Mouse (Mus musculus) forebrain, embryonic 13.5 days (tissue): Measurements from ENCODE around the gene Ppcs. TPM values are rescaled to one million over a fixed set of nuclear protein-coding genes. Genes with fewer than 3 reads are reported as not detected.
A peak's percentile ranks its signal among the peaks of the same experiment; 100 is the strongest.

Experiments used
- ATAC-seq: fragments of 200-750 bp; cut with Nextera tagmentation; 2 replicates; pipeline ENCODE4 v1.8.0; 2017
- H3K27ac ChIP-seq: fragments of 300-500 bp; sonication (generic); 2 replicates; pipeline ENCODE4 v1.5.1; 2015; ENCODE audit warnings: inconsistent platforms, mild to moderate bottlenecking, moderate library complexity
- H3K27me3 ChIP-seq: fragments of 300-500 bp; sonication (generic); 2 replicates; pipeline ENCODE4 v1.6.1; 2015; ENCODE audit warnings: mild to moderate bottlenecking, inconsistent platforms
- H3K36me3 ChIP-seq: fragments of 300-500 bp; sonication (generic); 2 replicates; pipeline ENCODE4 v1.6.1; 2015; ENCODE audit warnings: mild to moderate bottlenecking, inconsistent platforms; ENCODE audit not compliant: poor library complexity, severe bottlenecking
- H3K4me1 ChIP-seq: fragments of 300-500 bp; sonication (generic); 2 replicates; pipeline ENCODE4 v1.6.1; 2015; ENCODE audit warnings: inconsistent platforms
- H3K4me2 ChIP-seq: fragments of 300-500 bp; sonication (generic); 2 replicates; pipeline ENCODE4 v1.6.1; 2015; ENCODE audit warnings: inconsistent platforms, mild to moderate bottlenecking, moderate library complexity
- H3K4me3 ChIP-seq: fragments of 300-500 bp; sonication (generic); 2 replicates; pipeline ENCODE4 v1.5.1; 2015; ENCODE audit warnings: mild to moderate bottlenecking, inconsistent platforms
- H3K9ac ChIP-seq: fragments of 300-500 bp; sonication (generic); 2 replicates; pipeline ENCODE4 v1.6.1; 2015; ENCODE audit warnings: mild to moderate bottlenecking, inconsistent platforms
- H3K9me3 ChIP-seq: fragments of 300-500 bp; sonication (generic); replicated peaks from 2 replicates; pipeline ENCODE4 v1.6.1; 2016; ENCODE audit warnings: inconsistent platforms
- WGBS: fragments of 180-500 bp; shearing (Covaris S2); methylation state at CpG from one replicate; pipeline ENCODE4 v1.1.7; 2015; 5-methylcytosine and 5-hydroxymethylcytosine counted together
- polyA plus RNA-seq: library from polyadenylated mRNA; unstranded; fragments of >200 nt; fragmentation: Nextera tagmentation; extraction: Ambion mirVana; gene quantifications from 2 replicates; pipeline ENCODE4 v1.2.1, GENCODE M21; 2015

The Ppcs gene
- polyA plus RNA-seq, 1 experiment from 2014 or later: 15.4 TPM

DNA sequence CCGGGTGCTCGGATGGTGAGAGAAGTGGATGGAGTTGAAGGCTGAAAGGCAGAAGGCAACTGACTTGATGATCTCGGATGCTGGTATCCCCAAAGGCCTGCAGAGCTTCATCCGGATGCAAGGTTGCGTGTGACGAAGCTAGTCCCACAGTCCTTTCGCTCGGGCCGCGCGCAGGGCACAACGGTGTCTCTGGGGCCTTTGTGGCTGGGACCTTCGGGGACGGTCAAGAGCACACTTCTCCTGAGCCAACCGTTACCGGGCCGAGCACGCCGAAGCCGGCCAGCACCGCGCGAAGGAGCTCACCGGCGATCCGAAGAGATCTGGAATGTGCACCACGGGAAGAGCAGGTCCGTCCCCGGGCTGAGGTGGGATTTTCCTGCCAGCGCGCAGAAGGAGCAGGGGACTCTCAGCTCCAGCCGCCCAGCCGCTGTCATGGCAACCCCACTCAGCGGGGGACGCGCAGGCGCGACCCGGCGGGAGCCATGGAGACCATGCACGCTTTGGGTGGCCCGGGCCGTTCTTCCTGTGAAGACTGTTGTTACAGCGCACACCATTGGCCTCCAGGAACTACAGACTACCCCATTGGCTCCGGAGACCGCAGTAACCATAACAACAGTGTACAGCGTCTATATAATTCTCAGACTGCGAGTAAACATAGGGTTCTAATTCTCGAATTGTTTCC lies 7.0 kb downstream of the Ppcs start, which contains the start of gene Ccdc30:
TSS of gene Ccdc30 (minus strand) at position 450 of the 682 bp plus-strand sequence.
- H3K27me3 ChIP-seq: no peaks in the 10 kb centered on the region
- no peaks in the 10 kb centered on the region; the same call in 1 of the 2 replicates for H3K36me3 ChIP-seq
- no peaks in the 10 kb centered on the region for H3K9me3 ChIP-seq
- peak within 1 kb of the TSS; percentile 90 for H3K4me2 ChIP-seq
- peak within 1 kb of the TSS; percentile 63 for H3K4me3 ChIP-seq
- peak; percentile 100 for ATAC-seq
- H3K9ac ChIP-seq: peak within 1 kb of the TSS; percentile 75
- H3K27ac ChIP-seq: peak within 1 kb of the TSS; percentile 63
- WGBS: under 1% methylated on average over 49 of the region's 49 CpGs
- peaks cover 21% of the 10 kb centered on the region for H3K4me1 ChIP-seq

DNA sequence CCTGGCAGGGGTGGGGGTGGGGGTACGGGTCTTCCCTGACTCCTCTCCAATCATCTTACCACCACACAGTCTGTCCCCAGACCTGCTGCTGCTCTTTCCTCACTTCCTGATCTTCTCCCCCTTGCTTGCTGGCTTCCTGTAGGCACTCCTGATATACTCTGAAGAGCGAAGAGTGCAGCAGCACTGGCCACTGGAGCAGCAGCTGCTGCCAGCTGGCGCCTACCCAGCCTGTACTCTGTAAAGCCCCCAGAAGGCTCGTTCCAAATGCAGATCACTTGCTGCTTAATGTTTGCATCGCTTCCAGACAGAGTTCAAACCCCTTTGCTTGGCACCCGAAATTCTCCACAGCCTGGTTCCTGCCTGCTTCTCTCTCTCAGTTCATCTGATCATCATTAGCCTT lies 9.4 kb downstream of the Ppcs start:
- H3K27me3 ChIP-seq: no peaks in the 10 kb centered on the region
- 62% methylated on average over 6 of the region's 6 CpGs for WGBS
- ATAC-seq: no peak
- H3K27ac ChIP-seq: peak overlapping the region; percentile 25
- H3K9ac ChIP-seq: peak overlapping the region; percentile 12; the same call in 1 of the 2 replicates
- H3K4me2 ChIP-seq: no peak overlapping the region
- no peaks in the 10 kb centered on the region for H3K9me3 ChIP-seq
- no peak overlapping the region for H3K4me3 ChIP-seq
- peaks cover 21% of the 10 kb centered on the region for H3K4me1 ChIP-seq
- H3K36me3 ChIP-seq: no peaks in the 10 kb centered on the region

DNA sequence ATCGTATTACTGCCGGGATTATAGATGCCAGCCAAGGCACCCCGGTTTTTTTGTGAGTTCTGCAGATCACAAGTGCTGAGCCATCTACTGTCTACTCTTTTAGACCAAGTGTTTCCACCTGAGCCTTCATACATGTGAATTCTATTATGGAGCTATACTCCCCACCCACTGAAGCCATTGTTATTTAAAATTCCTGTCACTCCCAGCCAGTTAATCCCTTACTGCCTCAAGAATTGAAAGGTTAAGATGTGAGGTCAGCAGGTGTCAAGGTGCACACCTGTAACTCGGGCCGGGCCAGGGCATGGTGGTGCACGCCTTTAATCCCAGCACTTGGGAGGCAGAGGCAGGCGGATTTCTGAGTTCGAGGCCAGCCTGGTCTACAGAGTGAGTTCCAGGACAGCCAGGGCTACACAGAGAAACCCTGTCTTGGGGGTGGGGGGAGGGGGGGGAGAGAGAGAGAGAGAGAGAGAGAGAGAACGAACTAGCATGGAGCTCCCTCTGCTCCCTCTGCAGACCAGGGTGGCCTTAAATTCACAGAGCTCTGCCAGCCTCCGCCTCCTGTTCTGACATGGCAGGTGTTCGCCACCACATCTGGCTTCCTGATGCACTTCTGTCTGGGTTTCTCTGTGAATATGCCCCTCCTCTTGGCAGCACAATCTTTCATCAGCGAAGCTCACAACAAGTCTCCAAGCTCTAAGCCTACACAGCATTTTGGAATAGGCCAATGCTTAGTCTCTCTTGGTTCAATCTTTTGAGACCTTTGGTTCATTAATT lies 10.2 kb downstream of the Ppcs start:
- WGBS: 82% methylated on average over 12 of the region's 12 CpGs
- Histone ChIP-seq H3K9ac (no peak overlapping the region), H3K4me3 (no peak overlapping the region), H3K27ac (no peak overlapping the region), H3K36me3 (no peaks in the 10 kb centered on the region), H3K27me3 (no peaks in the 10 kb centered on the region), H3K4me2 (no peak overlapping the region), H3K4me1 (peaks cover 21% of the 10 kb centered on the region), H3K9me3 (no peaks in the 10 kb centered on the region)
- ATAC-seq: no peak

DNA sequence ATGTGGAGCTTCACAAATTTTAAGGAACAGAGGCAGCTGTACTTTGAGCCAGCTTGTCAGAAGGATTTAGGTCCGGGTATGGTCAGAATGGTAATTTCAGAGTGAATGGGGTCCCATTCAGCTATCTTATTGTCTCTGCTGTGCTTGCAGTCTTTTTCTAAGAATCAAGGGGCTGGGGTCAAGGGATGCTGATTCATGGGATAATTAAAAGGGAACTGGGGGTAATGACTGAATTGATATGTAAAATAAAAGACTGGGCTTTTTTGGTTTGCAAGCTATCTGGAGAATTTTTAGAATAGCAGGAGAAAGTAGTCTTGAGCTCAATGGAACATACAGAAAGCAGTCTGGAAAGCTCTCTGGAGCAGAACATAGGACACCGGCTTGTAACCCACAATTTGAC lies 18.8 kb downstream of the Ppcs start:
- WGBS: 56% methylated on average over 2 of the region's 2 CpGs
- Histone ChIP-seq H3K4me1 (no peaks in the 10 kb centered on the region), H3K4me2 (no peak overlapping the region), H3K27me3 (no peaks in the 10 kb centered on the region), H3K36me3 (peaks cover 21% of the 10 kb centered on the region), H3K4me3 (no peak overlapping the region), H3K9me3 (peaks cover 14% of the 10 kb centered on the region), H3K27ac (no peak overlapping the region), H3K9ac (no peak overlapping the region)
- no peak for ATAC-seq

DNA sequence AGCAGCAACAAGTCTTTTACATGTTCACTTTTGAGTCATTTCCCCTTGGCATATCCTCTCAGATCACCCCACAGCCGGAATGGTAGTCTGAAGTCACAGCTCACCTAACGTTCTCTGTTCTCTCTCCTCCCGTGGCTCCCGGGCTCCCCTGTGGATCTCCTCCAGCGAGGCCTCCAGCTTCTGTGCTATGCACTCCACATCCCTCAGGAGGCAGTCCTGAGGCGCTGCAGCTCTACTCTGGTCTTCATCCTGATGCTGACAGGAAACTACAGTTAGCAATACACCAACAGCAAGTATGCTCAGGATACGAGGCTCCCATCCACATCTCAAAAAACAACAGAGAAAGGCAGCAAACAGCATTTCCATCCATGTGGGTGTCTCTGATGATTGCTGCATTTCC lies 21.3 kb downstream of the Ppcs start:
- H3K4me1 ChIP-seq: no peaks in the 10 kb centered on the region
- no peak for ATAC-seq
- 64% methylated on average over 7 of the region's 7 CpGs for WGBS
- H3K27ac ChIP-seq: no peak overlapping the region
- H3K4me2 ChIP-seq: no peak overlapping the region
- no peaks in the 10 kb centered on the region for H3K27me3 ChIP-seq
- no peak overlapping the region for H3K4me3 ChIP-seq
- peaks cover 14% of the 10 kb centered on the region for H3K9me3 ChIP-seq
- H3K36me3 ChIP-seq: peaks cover 21% of the 10 kb centered on the region
- H3K9ac ChIP-seq: no peak overlapping the region

DNA sequence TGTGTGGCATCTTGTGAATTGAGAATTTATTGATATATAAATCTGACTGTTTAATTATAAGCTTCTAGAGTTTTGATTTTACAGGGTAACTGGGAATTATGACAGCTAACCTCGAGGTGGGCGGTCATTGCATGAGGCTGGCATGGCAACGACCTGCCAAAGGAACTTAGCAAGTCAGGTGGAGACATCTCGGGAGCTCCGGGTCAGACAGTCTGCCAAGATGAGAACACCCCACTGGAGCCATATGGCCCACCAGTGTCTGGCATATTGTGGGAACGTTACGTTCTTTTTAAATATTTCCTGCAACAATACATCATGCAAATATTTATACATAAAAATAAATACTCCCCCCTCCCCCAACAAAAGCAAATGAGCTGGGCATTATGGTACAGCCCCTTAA lies 23.5 kb downstream of the Ppcs start:
- 87% methylated on average over 7 of the region's 7 CpGs for WGBS
- peaks cover 14% of the 10 kb centered on the region for H3K9me3 ChIP-seq
- no peaks in the 10 kb centered on the region for H3K4me1 ChIP-seq
- no peak overlapping the region for H3K27ac ChIP-seq
- H3K4me3 ChIP-seq: no peak overlapping the region
- H3K36me3 ChIP-seq: peaks cover 17% of the 10 kb centered on the region
- no peaks in the 10 kb centered on the region for H3K27me3 ChIP-seq
- no peak overlapping the region for H3K9ac ChIP-seq
- no peak for ATAC-seq
- H3K4me2 ChIP-seq: no peak overlapping the region

DNA sequence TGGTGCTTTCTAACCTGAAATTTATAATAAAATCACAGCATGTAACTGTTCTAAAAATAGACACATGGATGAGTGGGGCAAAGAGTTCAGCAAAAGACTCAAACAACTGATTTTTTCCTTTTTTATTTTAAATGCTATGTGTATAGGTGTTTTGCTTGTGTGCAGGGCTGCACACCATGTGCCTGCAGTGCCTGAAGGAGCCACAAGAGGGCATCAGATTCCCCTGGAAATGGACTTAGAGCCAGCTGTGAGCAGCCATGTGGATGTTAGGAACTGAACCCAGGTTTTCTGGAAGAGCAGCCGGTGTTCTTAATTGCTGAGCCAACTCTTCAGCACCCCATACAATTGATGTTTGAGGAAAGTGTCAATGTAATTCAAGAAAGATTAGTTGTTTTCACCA lies 31.9 kb downstream of the Ppcs start:
- WGBS: 89% methylated on average over 1 of the region's 1 CpGs

DNA sequence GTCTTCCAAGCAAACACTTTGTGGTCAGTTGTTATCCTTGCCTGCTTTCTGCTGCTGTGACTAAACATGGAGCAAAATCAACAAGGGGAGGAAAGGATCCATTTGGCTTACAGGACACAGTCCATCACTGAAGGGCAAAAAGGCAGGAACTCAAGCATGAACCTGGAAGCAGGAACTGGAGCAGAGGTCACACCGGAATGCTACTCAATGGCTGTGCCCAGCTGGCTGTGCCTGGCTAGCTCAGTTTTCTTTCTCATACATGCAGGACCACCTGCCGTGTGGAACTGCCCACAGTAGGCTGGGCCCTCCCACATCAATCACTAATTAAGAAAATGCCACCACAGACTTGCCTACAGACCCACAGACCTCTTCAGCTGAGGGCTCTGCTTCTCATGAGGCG lies 33.0 kb downstream of the Ppcs start:
- Histone ChIP-seq H3K27ac (no peak overlapping the region), H3K4me2 (no peak overlapping the region), H3K9me3 (no peaks in the 10 kb centered on the region), H3K36me3 (peaks cover 3% of the 10 kb centered on the region; the same call in 1 of the 2 replicates), H3K27me3 (no peaks in the 10 kb centered on the region), H3K4me1 (no peaks in the 10 kb centered on the region), H3K9ac (no peak overlapping the region), H3K4me3 (no peak overlapping the region)
- no peak for ATAC-seq
- 37% methylated on average over 3 of the region's 3 CpGs for WGBS

More for the DNA sequence above, 31.9 kb downstream of the Ppcs start:
- no peaks in the 10 kb centered on the region for H3K4me1 ChIP-seq
- peaks cover 3% of the 10 kb centered on the region; the same call in 1 of the 2 replicates for H3K36me3 ChIP-seq
- H3K27me3 ChIP-seq: no peaks in the 10 kb centered on the region
- no peak overlapping the region for H3K4me3 ChIP-seq
- no peak for ATAC-seq
- H3K27ac ChIP-seq: no peak overlapping the region
- H3K9ac ChIP-seq: no peak overlapping the region
- H3K4me2 ChIP-seq: no peak overlapping the region
- no peaks in the 10 kb centered on the region for H3K9me3 ChIP-seq

DNA sequence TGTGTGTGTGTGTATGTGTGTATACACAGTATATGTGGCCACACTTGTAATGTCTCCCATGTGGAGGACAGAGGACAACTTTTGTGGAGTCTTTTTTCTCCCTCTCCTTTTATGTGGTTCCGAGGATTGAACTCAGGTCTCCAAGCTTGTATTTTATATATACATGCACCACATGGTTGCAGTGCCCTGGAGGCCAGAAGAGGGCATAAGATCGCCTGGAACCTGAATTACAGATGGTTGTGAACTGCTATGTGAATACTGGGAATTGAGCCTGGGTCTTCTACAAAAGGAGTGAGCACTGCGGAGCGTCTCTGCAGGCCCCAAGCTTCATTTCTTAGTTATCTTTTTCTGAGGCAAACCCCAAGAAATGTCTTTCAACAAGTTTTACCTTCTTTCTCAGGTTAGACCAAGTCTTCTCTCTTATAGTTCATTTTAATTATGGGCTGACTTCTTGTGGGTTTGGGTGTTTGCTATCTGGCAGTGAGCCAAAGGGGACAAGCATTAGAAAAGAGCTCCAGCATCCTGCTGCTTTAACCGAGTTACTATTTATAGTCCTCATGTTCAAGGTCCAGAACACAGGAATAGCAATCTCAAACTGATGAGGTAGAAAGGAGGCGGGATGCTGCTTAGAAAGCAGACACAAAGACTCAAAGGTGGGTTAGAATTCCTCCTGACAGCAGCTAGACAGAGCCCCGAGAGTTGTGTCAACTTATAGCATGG lies 40.6 kb downstream of the Ppcs start:
- no peak overlapping the region for H3K4me2 ChIP-seq
- H3K4me1 ChIP-seq: peaks cover 4% of the 10 kb centered on the region; the same call in 1 of the 2 replicates
- no peaks in the 10 kb centered on the region for H3K36me3 ChIP-seq
- WGBS: 75% methylated on average over 7 of the region's 7 CpGs
- H3K9ac ChIP-seq: no peak overlapping the region
- H3K9me3 ChIP-seq: no peaks in the 10 kb centered on the region
- H3K4me3 ChIP-seq: no peak overlapping the region
- no peak for ATAC-seq
- no peak overlapping the region for H3K27ac ChIP-seq
- no peaks in the 10 kb centered on the region for H3K27me3 ChIP-seq

DNA sequence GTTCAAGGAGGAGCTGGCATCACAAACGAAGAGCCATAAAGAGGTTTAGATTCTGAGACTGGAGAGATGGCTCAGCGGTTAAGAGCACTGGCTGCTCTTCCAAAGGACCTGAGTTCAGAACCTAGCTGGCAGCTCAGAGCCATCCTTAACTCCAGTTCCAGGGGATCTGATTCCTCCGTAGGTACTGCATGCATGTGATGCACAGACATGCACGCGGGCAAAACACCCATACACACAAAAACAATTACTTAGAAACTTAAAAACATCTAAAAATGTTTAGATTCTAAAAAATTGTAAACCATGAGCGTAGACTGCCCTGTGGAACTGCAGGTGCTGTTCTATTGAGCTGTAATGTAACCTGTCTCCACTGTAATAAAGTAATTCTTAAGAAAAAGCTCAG lies 52.8 kb downstream of the Ppcs start:
- 90% methylated on average over 6 of the region's 6 CpGs for WGBS
- no peak for ATAC-seq
- Histone ChIP-seq H3K9ac (no peak overlapping the region), H3K4me1 (no peaks in the 10 kb centered on the region), H3K27me3 (no peaks in the 10 kb centered on the region), H3K36me3 (no peaks in the 10 kb centered on the region), H3K4me3 (no peak overlapping the region), H3K27ac (no peak overlapping the region), H3K4me2 (no peak overlapping the region), H3K9me3 (no peaks in the 10 kb centered on the region)
